Mouse (Mus musculus) neural tube, embryonic 15.5 days (tissue): ENCODE measurements around the gene Stat4. TPM values are rescaled to one million over a fixed set of nuclear protein-coding genes. Genes with fewer than 3 reads are reported as not detected.

Experiments used
- ATAC-seq: fragments of 200-750 bp; cut with Nextera tagmentation; 2 replicates; pipeline ENCODE4 v1.8.0; 2017; ENCODE audit warnings: mild to moderate bottlenecking, moderate TSS enrichment, moderate library complexity; ENCODE audit not compliant: low FRiP score
- H3K27ac ChIP-seq: fragments of 300-500 bp; sonication (generic); replicated peaks from 2 replicates; pipeline ENCODE4 v1.5.1; 2015; ENCODE audit warnings: mild to moderate bottlenecking, inconsistent platforms
- H3K27me3 ChIP-seq: fragments of 300-500 bp; sonication (generic); replicated peaks from 2 replicates; pipeline ENCODE4 v1.6.1; 2015; ENCODE audit warnings: inconsistent platforms
- H3K36me3 ChIP-seq: fragments of 300-500 bp; sonication (generic); 2 replicates; pipeline ENCODE4 v1.6.1; 2015; ENCODE audit warnings: inconsistent platforms
- H3K4me1 ChIP-seq: fragments of 300-500 bp; sonication (generic); 2 replicates; pipeline ENCODE4 v1.6.1; 2015; ENCODE audit warnings: inconsistent platforms
- H3K4me2 ChIP-seq: fragments of 300-500 bp; sonication (generic); 2 replicates; pipeline ENCODE4 v1.6.1; 2015; ENCODE audit warnings: inconsistent platforms, mild to moderate bottlenecking, moderate library complexity
- H3K4me3 ChIP-seq: fragments of 300-500 bp; sonication (generic); replicated peaks from 2 replicates; pipeline ENCODE4 v1.5.1; 2015; ENCODE audit warnings: mild to moderate bottlenecking, inconsistent platforms
- H3K9ac ChIP-seq: fragments of 300-500 bp; sonication (generic); replicated peaks from 2 replicates; pipeline ENCODE4 v1.6.1; 2015; ENCODE audit warnings: mild to moderate bottlenecking, inconsistent platforms
- H3K9me3 ChIP-seq: fragments of 300-500 bp; sonication (generic); replicated peaks from 2 replicates; pipeline ENCODE4 v1.6.1; 2016; ENCODE audit warnings: inconsistent platforms
- WGBS: fragments of 180-500 bp; shearing (Covaris S2); methylation state at CpG from one replicate; pipeline ENCODE4 v1.1.7; 2015; ENCODE audit warnings: mixed read lengths; 5-methylcytosine and 5-hydroxymethylcytosine counted together
- polyA plus RNA-seq: library from polyadenylated mRNA; unstranded; fragments of >200 nt; fragmentation: Nextera tagmentation; extraction: Ambion mirVana; gene quantifications from 2 replicates; pipeline ENCODE4 v1.2.1, GENCODE M21; 2015

Stat4 gene
- polyA plus RNA-seq, 1 experiment from 2014 or later = 0.45 TPM

GRCm38 (mm10) chr1:52057153-52057552 lies 70.2 kb downstream of the Stat4 start:
- no peaks in the 10 kb centered on the region for H3K9me3 ChIP-seq
- no peak for ATAC-seq
- H3K27ac ChIP-seq = no peak overlapping the region
- H3K36me3 ChIP-seq = no peaks in the 10 kb centered on the region
- WGBS = 84% methylated on average over 5 of the region's 5 CpGs
- no peak overlapping the region for H3K4me3 ChIP-seq
- H3K9ac ChIP-seq = no peak overlapping the region
- no peak overlapping the region for H3K4me2 ChIP-seq
- H3K27me3 ChIP-seq = no peaks in the 10 kb centered on the region
- H3K4me1 ChIP-seq = no peaks in the 10 kb centered on the region

GRCm38 (mm10) chr1:52066276-52066675 lies 79.3 kb downstream of the Stat4 start:
- Histone ChIP-seq H3K4me2 (no peak overlapping the region), H3K4me1 (no peaks in the 10 kb centered on the region), H3K9me3 (no peaks in the 10 kb centered on the region), H3K36me3 (no peaks in the 10 kb centered on the region), H3K9ac (no peak overlapping the region), H3K27me3 (no peaks in the 10 kb centered on the region), H3K27ac (no peak overlapping the region), H3K4me3 (no peak overlapping the region)
- no peak for ATAC-seq
- WGBS = 97% methylated on average over 1 of the region's 1 CpGs

GRCm38 (mm10) chr1:52066694-52067093 lies 79.7 kb downstream of the Stat4 start:
- Histone ChIP-seq H3K27ac (no peak overlapping the region), H3K4me1 (no peaks in the 10 kb centered on the region), H3K9ac (no peak overlapping the region), H3K4me3 (no peak overlapping the region), H3K36me3 (no peaks in the 10 kb centered on the region), H3K4me2 (no peak overlapping the region), H3K9me3 (no peaks in the 10 kb centered on the region), H3K27me3 (no peaks in the 10 kb centered on the region)
- no peak for ATAC-seq
- WGBS = 84% methylated on average over 3 of the region's 3 CpGs

GRCm38 (mm10) chr1:52079724-52080367 lies 92.9 kb downstream of the Stat4 start:
- H3K9me3 ChIP-seq = no peaks in the 10 kb centered on the region
- WGBS = 10% methylated on average over 10 of the region's 10 CpGs
- H3K27me3 ChIP-seq = no peaks in the 10 kb centered on the region
- ATAC-seq = no peak
- no peak overlapping the region for H3K4me3 ChIP-seq
- peaks cover 13% of the 10 kb centered on the region for H3K4me1 ChIP-seq
- no peak overlapping the region for H3K4me2 ChIP-seq
- no peak overlapping the region for H3K27ac ChIP-seq
- H3K9ac ChIP-seq = no peak overlapping the region
- no peaks in the 10 kb centered on the region for H3K36me3 ChIP-seq

- WGBS = 8% methylated on average over 8 of the region's 8 CpGs
These were observed 93.4 kb downstream of the Stat4 start for GRCm38 (mm10) chr1:52080375-52080774.

GRCm38 (mm10) chr1:52086236-52086635 lies 99.3 kb downstream of the Stat4 start:
- Histone ChIP-seq H3K9ac (no peak overlapping the region), H3K36me3 (no peaks in the 10 kb centered on the region), H3K4me3 (no peak overlapping the region), H3K4me1 (no peaks in the 10 kb centered on the region), H3K27ac (no peak overlapping the region), H3K27me3 (no peaks in the 10 kb centered on the region), H3K4me2 (no peak overlapping the region), H3K9me3 (no peaks in the 10 kb centered on the region)
- peak; percentile 59; the same call in 1 of the 2 replicates for ATAC-seq
- 35% methylated on average over 4 of the region's 4 CpGs for WGBS

More at GRCm38 (mm10) chr1:52080375-52080774, 93.4 kb downstream of the Stat4 start:
- Histone ChIP-seq H3K4me3 (no peak overlapping the region), H3K27me3 (no peaks in the 10 kb centered on the region), H3K9me3 (no peaks in the 10 kb centered on the region), H3K4me1 (peaks cover 13% of the 10 kb centered on the region), H3K27ac (no peak overlapping the region), H3K9ac (no peak overlapping the region), H3K4me2 (no peak overlapping the region), H3K36me3 (no peaks in the 10 kb centered on the region)
- no peak for ATAC-seq

GRCm38 (mm10) chr1:52087128-52087527 lies 100.2 kb downstream of the Stat4 start:
- Histone ChIP-seq H3K36me3 (no peaks in the 10 kb centered on the region), H3K27me3 (no peaks in the 10 kb centered on the region), H3K9ac (no peak overlapping the region), H3K4me3 (no peak overlapping the region), H3K9me3 (no peaks in the 10 kb centered on the region), H3K4me2 (no peak overlapping the region), H3K4me1 (no peaks in the 10 kb centered on the region), H3K27ac (no peak overlapping the region)
- 90% methylated on average over 1 of the region's 1 CpGs for WGBS
- no peak for ATAC-seq

GRCm38 (mm10) chr1:52088634-52089033 lies 101.7 kb downstream of the Stat4 start:
- Histone ChIP-seq H3K9me3 (no peaks in the 10 kb centered on the region), H3K9ac (no peak overlapping the region), H3K27me3 (no peaks in the 10 kb centered on the region), H3K4me2 (no peak overlapping the region), H3K4me3 (no peak overlapping the region), H3K4me1 (no peaks in the 10 kb centered on the region), H3K36me3 (no peaks in the 10 kb centered on the region), H3K27ac (no peak overlapping the region)
- no peak for ATAC-seq
- WGBS = 90% methylated on average over 4 of the region's 4 CpGs

GRCm38 (mm10) chr1:52098618-52099232 lies 111.8 kb downstream of the Stat4 start:
- Histone ChIP-seq H3K9ac (no peak overlapping the region), H3K27me3 (no peaks in the 10 kb centered on the region), H3K27ac (no peak overlapping the region), H3K4me3 (no peak overlapping the region), H3K9me3 (no peaks in the 10 kb centered on the region), H3K4me1 (no peaks in the 10 kb centered on the region), H3K4me2 (no peak overlapping the region), H3K36me3 (no peaks in the 10 kb centered on the region)
- WGBS = 78% methylated on average over 3 of the region's 3 CpGs
- ATAC-seq = 0 out of 2 replicates have a peak, but pooled peaks have one; percentile 28

- Histone ChIP-seq H3K27ac (no peak overlapping the region), H3K9ac (no peak overlapping the region), H3K36me3 (no peaks in the 10 kb centered on the region), H3K9me3 (no peaks in the 10 kb centered on the region), H3K4me3 (no peak overlapping the region), H3K27me3 (no peaks in the 10 kb centered on the region), H3K4me1 (no peaks in the 10 kb centered on the region), H3K4me2 (no peak overlapping the region)
- WGBS = 75% methylated on average over 6 of the region's 6 CpGs
- ATAC-seq = no peak
These were observed 113.5 kb downstream of the Stat4 start for GRCm38 (mm10) chr1:52100496-52100895.

- 90% methylated on average over 8 of the region's 8 CpGs for WGBS
These were observed 115.8 kb downstream of the Stat4 start for GRCm38 (mm10) chr1:52102795-52103194.

GRCm38 (mm10) chr1:52107206-52107605 lies 120.3 kb downstream of the Stat4 start:
- ATAC-seq = no peak
- H3K4me2 ChIP-seq = no peak overlapping the region
- WGBS = 84% methylated on average over 11 of the region's 11 CpGs
- no peak overlapping the region for H3K9ac ChIP-seq
- H3K9me3 ChIP-seq = no peaks in the 10 kb centered on the region
- H3K36me3 ChIP-seq = no peaks in the 10 kb centered on the region
- no peak overlapping the region for H3K27ac ChIP-seq
- H3K27me3 ChIP-seq = no peaks in the 10 kb centered on the region
- no peaks in the 10 kb centered on the region for H3K4me1 ChIP-seq
- H3K4me3 ChIP-seq = no peak overlapping the region

More at GRCm38 (mm10) chr1:52102795-52103194, 115.8 kb downstream of the Stat4 start:
- Histone ChIP-seq H3K36me3 (no peaks in the 10 kb centered on the region), H3K4me2 (no peak overlapping the region), H3K27me3 (no peaks in the 10 kb centered on the region), H3K4me1 (no peaks in the 10 kb centered on the region), H3K9me3 (no peaks in the 10 kb centered on the region), H3K4me3 (no peak overlapping the region), H3K9ac (no peak overlapping the region), H3K27ac (no peak overlapping the region)
- no peak for ATAC-seq
